Mouse (Mus musculus) brown adipose tissue, adult 24 weeks (tissue): ENCODE data around the gene Ott. TPM values are rescaled to one million over a fixed set of nuclear protein-coding genes. Genes with fewer than 3 reads are reported as not detected.
"Not testable (repeated sequence)": the region's sequence is repeated elsewhere in the genome, so short reads cannot be mapped to it uniquely, and the experiment has no call there.

Experiments used
- H3K27ac ChIP-seq: fragments of 200-500 bp; replicated peaks from 2 replicates; pipeline ENCODE4 v1.5.1; 2012; ENCODE audit warnings: low read depth, mild to moderate bottlenecking, low read length
- H3K4me1 ChIP-seq: fragments of 200-500 bp; 2 replicates; pipeline ENCODE4 v1.6.1; 2012; ENCODE audit warnings: low read length, mixed read lengths; ENCODE audit not compliant: control insufficient read depth, insufficient read depth, insufficient read length
- H3K4me3 ChIP-seq: fragments of 200-500 bp; 2 replicates; pipeline ENCODE4 v1.5.1; 2012; ENCODE audit warnings: low read depth, mild to moderate bottlenecking, low read length, moderate library complexity; ENCODE audit not compliant: insufficient read depth
- polyA plus RNA-seq: library from polyadenylated mRNA; stranded (reverse); fragments of >200 nt; gene quantifications from 2 replicates; pipeline ENCODE4 v1.2.4, GENCODE M21; 2012; ENCODE audit not compliant: missing spikeins, insufficient read depth, insufficient read length

Ott gene
- not detected in 2 replicates for polyA plus RNA-seq

GRCm38 (mm10) chrX:149073982-149074381, at the start of gene Ott:
Ott (plus strand) TSS chrX:149074282.
- not testable (repeated sequence) for H3K27ac ChIP-seq, H3K4me3 ChIP-seq, H3K4me1 ChIP-seq

Other genes with a start within 250 kb of the Ott start
- not detected in 2 replicates for gene Luzp4, start 216.6 kb upstream of the Ott start, polyA plus RNA-seq
- not detected in 2 replicates for gene Gm15093, start 198.1 kb downstream of the Ott start, polyA plus RNA-seq